Mouse (Mus musculus) lung, embryonic 16.5 days (tissue): ENCODE data around the gene Ptk7. TPM values are rescaled to one million over a fixed set of nuclear protein-coding genes. Genes with fewer than 3 reads are reported as not detected.
"Not testable (repeated sequence)": the region's sequence is repeated elsewhere in the genome, so short reads cannot be mapped to it uniquely, and the experiment has no call there.

Source experiments
- ATAC-seq: fragments of 200-750 bp; cut with Nextera tagmentation; 2 replicates; pipeline ENCODE4 v1.8.0; 2017; ENCODE audit warnings: low read depth, mild to moderate bottlenecking, moderate library complexity
- H3K27ac ChIP-seq: fragments of 300-500 bp; sonication (generic); 2 replicates; pipeline ENCODE4 v1.5.1; 2014; ENCODE audit warnings: mild to moderate bottlenecking, control low read depth, low read length
- H3K27me3 ChIP-seq: fragments of 300-500 bp; sonication (generic); 2 replicates; pipeline ENCODE4 v1.6.1; 2014; ENCODE audit warnings: low read depth, low read length, mixed read lengths; ENCODE audit not compliant: control insufficient read depth, insufficient read depth
- H3K36me3 ChIP-seq: fragments of 300-500 bp; sonication (generic); 2 replicates; pipeline ENCODE4 v1.6.1; 2014; ENCODE audit warnings: low read length; ENCODE audit not compliant: control insufficient read depth, insufficient read depth
- H3K4me1 ChIP-seq: fragments of 300-500 bp; sonication (generic); replicated peaks from 2 replicates; pipeline ENCODE4 v1.6.1; 2014; ENCODE audit warnings: low read length, mixed read lengths; ENCODE audit not compliant: control insufficient read depth, insufficient read depth
- H3K4me2 ChIP-seq: fragments of 300-500 bp; sonication (generic); 2 replicates; pipeline ENCODE4 v1.6.1; 2014; ENCODE audit warnings: low read depth, low read length, control low read depth
- H3K4me3 ChIP-seq: fragments of 300-500 bp; sonication (generic); 2 replicates; pipeline ENCODE4 v1.5.1; 2014; ENCODE audit warnings: mild to moderate bottlenecking, low read length, control low read depth
- H3K9ac ChIP-seq: fragments of 300-500 bp; sonication (generic); 2 replicates; pipeline ENCODE4 v1.6.1; 2014; ENCODE audit warnings: low read length, control low read depth
- H3K9me3 ChIP-seq: fragments of 300-500 bp; sonication (generic); 2 replicates; pipeline ENCODE4 v1.6.1; 2016; ENCODE audit warnings: low read length; ENCODE audit not compliant: control insufficient read depth
- WGBS: fragments of 180-500 bp; shearing (Covaris S2); extraction: QIAGEN DNeasy Blood & Tissue Kit; methylation state at CpG from one replicate; pipeline ENCODE4 v1.1.7; 2014; 5-methylcytosine and 5-hydroxymethylcytosine counted together
- polyA plus RNA-seq: library from polyadenylated mRNA; unstranded; fragments of >200 nt; fragmentation: Nextera tagmentation; extraction: Ambion mirVana; gene quantifications from 2 replicates; pipeline ENCODE4 v1.2.1, GENCODE M21; 2015

The Ptk7 gene
- polyA plus RNA-seq, 1 experiment from 2014 or later: 143 TPM

GRCm38 (mm10) chr17:46558151-46558550 lies 71.2 kb downstream of the Ptk7 start:
- Histone ChIP-seq H3K4me1 (peaks cover 26% of the 10 kb centered on the region), H3K27ac (no peak overlapping the region), H3K4me2 (no peak overlapping the region), H3K9me3 (no peaks in the 10 kb centered on the region), H3K9ac (no peak overlapping the region), H3K27me3 (no peaks in the 10 kb centered on the region), H3K36me3 (no peaks in the 10 kb centered on the region), H3K4me3 (no peak overlapping the region)
- WGBS: 78% methylated on average over 5 of the region's 5 CpGs
- ATAC-seq: no peak

- Histone ChIP-seq H3K4me2 (peak overlapping the region; percentile 83), H3K27ac (peak overlapping the region; percentile 96), H3K9ac (peak overlapping the region; percentile 62), H3K4me1 (peaks cover 32% of the 10 kb centered on the region)
- H3K4me3 ChIP-seq, H3K9me3 ChIP-seq, H3K36me3 ChIP-seq, ATAC-seq, H3K27me3 ChIP-seq: not testable (repeated sequence)
These were observed 72.0 kb downstream of the Ptk7 start for GRCm38 (mm10) chr17:46557321-46557720.

- Histone ChIP-seq H3K9me3 (no peaks in the 10 kb centered on the region), H3K36me3 (peaks cover 2% of the 10 kb centered on the region; the same call in 1 of the 2 replicates), H3K4me2 (peak overlapping the region; percentile 83), H3K27ac (peak overlapping the region; percentile 96), H3K4me1 (peaks cover 35% of the 10 kb centered on the region), H3K9ac (peak overlapping the region; percentile 62), H3K4me3 (peak overlapping the region; percentile 73), H3K27me3 (no peaks in the 10 kb centered on the region)
- peak; percentile 54 for ATAC-seq
- WGBS: under 1% methylated on average over 11 of the region's 11 CpGs
These were observed 72.7 kb downstream of the Ptk7 start for GRCm38 (mm10) chr17:46556584-46556945.

GRCm38 (mm10) chr17:46555673-46556583 lies 73.4 kb downstream of the Ptk7 start, which contains the start of gene Srf:
Srf (minus strand) TSS chr17:46556175.
- no peaks in the 10 kb centered on the region for H3K9me3 ChIP-seq
- H3K27me3 ChIP-seq: no peaks in the 10 kb centered on the region
- H3K4me2 ChIP-seq: peak within 1 kb of the TSS; percentile 90
- peaks cover 4% of the 10 kb centered on the region; the same call in 1 of the 2 replicates for H3K36me3 ChIP-seq
- peak within 1 kb of the TSS; percentile 97 for H3K27ac ChIP-seq
- under 1% methylated on average over 72 of the region's 87 CpGs for WGBS
- peak within 1 kb of the TSS; percentile 73 for H3K4me3 ChIP-seq
- H3K4me1 ChIP-seq: peaks cover 35% of the 10 kb centered on the region
- ATAC-seq: peak; percentile 92
- peak within 1 kb of the TSS; percentile 90 for H3K9ac ChIP-seq

- H3K27me3 ChIP-seq: no peaks in the 10 kb centered on the region
- H3K4me2 ChIP-seq: peak overlapping the region; percentile 90
- peaks cover 35% of the 10 kb centered on the region for H3K4me1 ChIP-seq
- H3K9me3 ChIP-seq: no peaks in the 10 kb centered on the region
- H3K27ac ChIP-seq: peak overlapping the region; percentile 97
- peaks cover 12% of the 10 kb centered on the region for H3K36me3 ChIP-seq
- H3K9ac ChIP-seq: peak overlapping the region; percentile 90
- ATAC-seq: no peak
- peak overlapping the region; percentile 73 for H3K4me3 ChIP-seq
- WGBS: under 1% methylated on average over 72 of the region's 75 CpGs
These were observed 74.2 kb downstream of the Ptk7 start for GRCm38 (mm10) chr17:46554977-46555672.

GRCm38 (mm10) chr17:46554646-46554976 lies 74.7 kb downstream of the Ptk7 start:
- peak overlapping the region; percentile 97 for H3K27ac ChIP-seq
- H3K9me3 ChIP-seq: no peaks in the 10 kb centered on the region
- peak overlapping the region; percentile 73 for H3K4me3 ChIP-seq
- H3K4me2 ChIP-seq: peak overlapping the region; percentile 90
- peaks cover 35% of the 10 kb centered on the region for H3K4me1 ChIP-seq
- WGBS: under 1% methylated on average over 11 of the region's 11 CpGs
- H3K36me3 ChIP-seq: peaks cover 15% of the 10 kb centered on the region
- ATAC-seq: no peak
- peak overlapping the region; percentile 90 for H3K9ac ChIP-seq
- H3K27me3 ChIP-seq: no peaks in the 10 kb centered on the region

- Histone ChIP-seq H3K27ac (peak overlapping the region; percentile 91), H3K4me2 (peak overlapping the region; percentile 90), H3K36me3 (peaks cover 20% of the 10 kb centered on the region), H3K4me3 (peak overlapping the region; percentile 73), H3K9ac (peak overlapping the region; percentile 90), H3K27me3 (no peaks in the 10 kb centered on the region), H3K4me1 (peaks cover 35% of the 10 kb centered on the region), H3K9me3 (no peaks in the 10 kb centered on the region)
- 49% methylated on average over 3 of the region's 3 CpGs for WGBS
- ATAC-seq: no peak
These were observed 75.4 kb downstream of the Ptk7 start for GRCm38 (mm10) chr17:46553926-46554325.

GRCm38 (mm10) chr17:46553469-46553868 lies 75.8 kb downstream of the Ptk7 start:
- Histone ChIP-seq H3K4me2 (peak overlapping the region; percentile 90), H3K9me3 (no peaks in the 10 kb centered on the region), H3K27ac (peak overlapping the region; percentile 91), H3K36me3 (peaks cover 25% of the 10 kb centered on the region), H3K27me3 (no peaks in the 10 kb centered on the region), H3K4me3 (peak overlapping the region; percentile 73), H3K4me1 (peaks cover 35% of the 10 kb centered on the region), H3K9ac (peak overlapping the region; percentile 63)
- no peak for ATAC-seq
- 28% methylated on average over 11 of the region's 11 CpGs for WGBS

- Histone ChIP-seq H3K9ac (peak overlapping the region; percentile 63), H3K27ac (peak overlapping the region; percentile 91), H3K9me3 (no peaks in the 10 kb centered on the region), H3K4me1 (peaks cover 35% of the 10 kb centered on the region), H3K36me3 (peaks cover 26% of the 10 kb centered on the region), H3K4me3 (peak overlapping the region; percentile 73), H3K4me2 (peak overlapping the region; percentile 90), H3K27me3 (no peaks in the 10 kb centered on the region)
- ATAC-seq: peak; percentile 74
- 1% methylated on average over 24 of the region's 24 CpGs for WGBS
These were observed 76.4 kb downstream of the Ptk7 start for GRCm38 (mm10) chr17:46552841-46553423.
